Mouse (Mus musculus): ENCODE measurements at regions not wholly inside any gene's neighbourhood (a gene's known extent, or its start where the extent isn't known, plus 50 kb on each side); places are given as distances from the start of the nearest gene placed in this dataset.

DNA sequence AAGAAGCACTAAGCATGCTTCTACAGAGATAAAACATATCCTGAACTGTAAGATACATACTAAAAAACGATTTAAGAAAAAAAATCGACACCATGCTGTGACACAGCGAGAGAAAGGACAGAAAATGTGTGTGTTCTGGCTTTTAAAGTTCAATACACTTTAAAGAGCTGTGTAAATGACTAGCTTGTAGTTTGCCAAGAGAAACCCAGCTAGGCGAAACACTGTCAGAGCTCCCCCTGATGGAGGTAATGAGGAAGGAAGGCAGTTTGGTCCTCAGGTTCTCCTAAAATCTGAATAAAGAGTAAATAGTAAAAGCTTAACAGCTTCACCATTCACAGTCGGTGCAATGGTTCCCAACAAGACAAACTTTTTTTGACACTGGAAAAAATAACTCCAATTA lies 67.1 kb upstream of the Gabrg2 start:
- DNase-seq (ENCODE audit: low spot score) = peak; percentile 67

GRCm38 (mm10) chr11:42051567-42051966 lies 50.9 kb upstream of the Gabrg2 start:
- DNase-seq (ENCODE audit: low spot score) = no peak

All from retina, embryonic 14.5 days (tissue).